Mouse (Mus musculus): ENCODE data around the gene Cend1. TPM values are rescaled to one million over a fixed set of nuclear protein-coding genes. Genes with fewer than 3 reads are reported as not detected.

Cend1 gene
- total RNA-seq, 2 experiments from 2014 or later, result 0.47 to 0.82 TPM

DNA sequence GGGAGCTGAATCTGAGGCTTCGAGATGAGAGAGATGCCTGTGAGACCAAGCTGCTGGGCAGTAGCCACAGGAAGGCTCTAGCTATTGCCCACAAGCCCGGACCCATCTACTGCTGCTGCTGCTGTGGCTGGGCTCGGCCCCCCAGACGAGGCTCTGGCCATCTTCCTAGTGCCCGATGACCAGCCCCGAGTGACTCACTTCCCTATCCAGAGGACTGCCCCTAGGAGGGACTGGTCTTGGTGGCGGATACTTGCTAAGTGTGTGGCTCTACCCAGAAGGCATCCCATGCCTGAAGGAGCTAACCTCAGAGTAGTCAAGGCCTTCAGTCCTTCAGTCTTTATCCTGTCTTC is 36.7 kb upstream of the Cend1 start:
- peak; percentile 62 for DNase-seq
- intact Hi-C loops (cut with DNase I; ENCODE audit: low total_unique reads), result no loop called here

- intact Hi-C loops (cut with DNase I; ENCODE audit: low total_unique reads), result no loop called here
These were observed 36.2 kb upstream of the Cend1 start for GRCm38 (mm10) chr7:141465388-141466044.

GRCm38 (mm10) chr7:141464603-141465201 is 35.4 kb upstream of the Cend1 start:
- no peak for DNase-seq
- intact Hi-C loops (cut with DNase I; ENCODE audit: low total_unique reads), result no loop called here

More at GRCm38 (mm10) chr7:141465388-141466044, 36.2 kb upstream of the Cend1 start:
- DNase-seq, result peak; percentile 54

DNA sequence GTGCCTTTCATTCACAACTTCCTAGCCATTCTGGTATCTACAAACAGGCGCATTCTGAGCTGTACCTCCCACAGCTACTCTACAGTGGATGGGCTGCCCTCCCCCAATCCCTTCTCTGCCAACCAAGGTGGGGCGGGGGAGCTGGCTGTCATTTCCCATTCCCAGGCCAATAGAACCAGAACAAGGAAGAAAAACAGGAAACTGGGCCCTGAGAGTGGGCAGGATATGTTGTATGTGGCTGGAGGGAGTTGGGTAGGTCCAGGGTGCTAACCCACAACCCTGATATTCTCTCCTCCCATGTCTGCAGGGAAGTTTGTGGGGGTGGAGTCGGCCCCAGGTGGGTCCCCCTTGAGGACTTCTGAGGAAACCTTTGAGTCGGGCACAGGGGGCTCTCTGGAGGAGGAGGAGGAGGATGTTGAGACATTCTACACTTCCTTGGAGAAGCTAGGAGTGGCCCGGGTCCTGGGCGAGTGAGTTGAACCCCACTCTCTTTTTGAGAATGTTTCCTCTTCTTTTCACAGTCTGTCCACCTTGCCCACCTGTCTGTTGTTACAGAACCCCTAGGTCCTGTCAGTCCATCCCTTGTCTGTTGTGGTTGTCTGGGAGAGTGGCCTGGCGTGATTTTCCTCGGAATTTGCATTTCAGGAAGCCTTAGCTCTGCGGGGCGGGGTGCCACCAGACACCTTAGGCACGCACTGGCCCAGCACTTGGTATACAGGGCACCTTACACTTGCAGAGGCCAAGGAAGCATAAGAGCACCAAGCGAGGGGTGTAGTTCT is 34.7 kb upstream of the Cend1 start:
- peak; percentile 45 for DNase-seq
- intact Hi-C loops (cut with DNase I; ENCODE audit: low total_unique reads), result no loop called here

DNA sequence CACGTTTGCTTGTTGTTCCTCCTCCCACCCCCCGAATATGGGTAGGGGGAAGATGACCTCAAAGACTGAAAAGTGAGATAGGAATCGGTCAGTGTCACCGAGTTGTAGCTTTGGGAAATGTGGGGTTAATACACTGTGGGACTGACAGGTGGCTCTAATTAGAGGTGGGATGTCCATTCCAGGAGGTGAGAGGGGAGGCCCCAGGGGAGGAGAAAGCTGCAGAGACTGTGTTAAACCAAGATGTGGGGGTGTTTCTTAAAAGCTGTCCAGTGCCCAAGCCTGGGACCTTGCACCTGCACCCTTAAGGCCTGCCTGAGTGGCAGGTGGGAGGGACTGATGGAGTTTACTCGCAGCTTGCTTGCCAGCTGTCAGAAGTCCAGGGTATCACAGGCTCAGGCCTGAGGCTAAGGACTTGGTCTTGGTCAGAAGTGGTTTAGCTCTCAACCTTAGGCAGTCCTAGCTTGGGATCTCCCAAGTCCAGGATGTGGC is 33.1 kb upstream of the Cend1 start:
- DNase-seq, result peak; percentile 45
- intact Hi-C loops (cut with DNase I; ENCODE audit: low total_unique reads), result no loop called here

DNA sequence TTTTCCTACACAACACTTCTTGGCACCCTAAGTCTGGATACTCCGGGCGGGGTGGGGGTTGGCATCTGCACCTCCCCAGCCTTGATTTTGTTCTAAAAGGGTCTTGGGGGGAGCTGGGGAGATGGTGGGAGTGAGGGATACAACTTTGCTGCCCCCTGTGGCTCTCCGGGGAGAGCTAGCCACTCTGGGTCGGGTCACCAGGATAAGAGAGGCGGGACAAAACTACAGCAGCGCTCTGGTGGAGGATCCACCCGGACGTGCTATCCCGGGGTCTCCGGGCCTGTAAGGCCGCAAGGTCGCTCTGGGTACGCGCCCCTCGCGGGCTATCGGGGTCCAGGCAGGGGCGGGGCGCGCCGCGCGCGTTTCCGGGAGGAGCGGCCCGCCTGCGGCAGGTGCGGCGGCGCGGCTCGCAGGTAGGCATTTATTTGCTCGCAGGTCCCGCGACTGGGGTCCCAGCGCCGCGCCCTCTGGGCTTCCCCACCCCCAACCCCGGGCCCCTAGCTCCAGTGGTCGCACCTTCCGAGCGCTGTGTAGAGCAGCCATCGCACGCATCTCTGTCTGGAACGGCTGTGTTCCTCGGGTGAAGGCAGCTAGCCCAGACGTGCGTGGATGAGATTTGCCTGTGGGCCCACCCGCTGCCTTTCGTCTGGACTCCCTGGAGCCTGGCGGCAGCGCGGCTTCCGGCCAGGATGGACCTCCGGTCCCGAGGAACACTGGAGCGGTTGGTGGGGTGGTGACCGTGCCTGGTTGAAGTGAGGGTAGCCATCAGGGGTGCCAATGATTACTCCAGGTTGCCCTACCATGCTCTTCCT is 32.4 kb upstream of the Cend1 start:
- intact Hi-C loops (cut with DNase I; ENCODE audit: low total_unique reads), result no loop called here
- DNase-seq, result peak; percentile 32

DNA sequence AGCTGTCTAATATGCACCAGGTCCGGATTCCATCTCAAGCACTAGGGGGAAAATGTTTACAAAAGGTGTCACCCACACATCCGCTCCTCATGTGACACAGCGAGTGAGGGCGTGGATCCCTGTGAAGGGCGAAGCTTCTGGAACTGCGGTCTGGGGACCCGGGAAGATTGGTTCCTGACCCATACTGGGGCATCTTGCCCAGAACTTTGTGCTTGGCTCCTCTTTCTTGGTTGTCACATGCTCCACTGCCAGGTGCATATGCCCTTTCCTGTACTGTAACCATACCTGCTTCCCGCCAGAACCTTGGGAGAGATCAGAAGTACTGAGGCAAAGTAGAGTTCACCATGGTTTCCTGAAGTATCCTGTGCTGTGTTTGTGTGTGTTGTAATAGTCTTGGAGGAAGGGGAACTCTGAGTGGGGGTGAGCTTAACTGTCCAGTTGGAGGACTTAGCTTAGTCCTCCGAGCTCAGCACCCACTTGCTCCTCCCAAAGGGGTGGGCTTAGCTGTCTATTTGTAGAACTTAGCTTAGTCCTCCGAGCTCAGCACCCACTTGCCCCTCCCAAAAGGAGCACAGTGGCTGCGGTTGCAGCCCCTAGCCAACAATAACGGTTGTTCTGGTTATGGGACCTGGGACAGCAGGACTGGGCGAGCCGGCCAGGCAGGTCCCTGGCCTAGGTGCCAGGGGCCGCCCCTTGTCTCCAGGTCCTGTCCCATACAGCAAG is 31.3 kb upstream of the Cend1 start, which contains the start of gene Cracr2b:
Gene Cracr2b (plus strand): TSS at position 704 of the 723 bp plus-strand sequence.
- intact Hi-C loops (cut with DNase I; ENCODE audit: low total_unique reads), result no loop called here
- DNase-seq, result peak; percentile 22

- peak; percentile 26 for DNase-seq
- intact Hi-C loops (cut with DNase I; ENCODE audit: low total_unique reads), result no loop called here
These were observed 30.7 kb upstream of the Cend1 start for GRCm38 (mm10) chr7:141460001-141460390.

DNA sequence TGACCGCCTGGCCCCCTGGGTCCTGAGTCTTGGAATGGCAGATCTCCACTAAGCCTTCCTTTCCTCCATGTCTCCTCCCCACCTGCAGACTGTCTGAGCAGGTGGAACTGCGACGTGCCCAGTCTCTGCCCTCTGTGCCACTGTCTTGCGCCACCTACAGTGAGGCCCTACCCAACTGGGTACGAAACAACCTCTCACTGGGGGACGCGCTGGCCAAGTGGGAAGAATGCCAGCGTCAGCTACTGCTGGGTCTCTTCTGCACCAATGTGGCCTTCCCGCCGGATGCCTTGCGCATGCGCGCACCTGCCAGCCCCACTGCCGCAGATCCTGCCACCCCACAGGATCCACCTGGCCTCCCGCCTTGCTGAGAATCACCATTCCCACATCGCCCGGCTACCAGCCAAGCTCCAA is 30.0 kb upstream of the Cend1 start:
- peak; percentile 32 for DNase-seq
- intact Hi-C loops (cut with DNase I; ENCODE audit: low total_unique reads), result no loop called here

DNA sequence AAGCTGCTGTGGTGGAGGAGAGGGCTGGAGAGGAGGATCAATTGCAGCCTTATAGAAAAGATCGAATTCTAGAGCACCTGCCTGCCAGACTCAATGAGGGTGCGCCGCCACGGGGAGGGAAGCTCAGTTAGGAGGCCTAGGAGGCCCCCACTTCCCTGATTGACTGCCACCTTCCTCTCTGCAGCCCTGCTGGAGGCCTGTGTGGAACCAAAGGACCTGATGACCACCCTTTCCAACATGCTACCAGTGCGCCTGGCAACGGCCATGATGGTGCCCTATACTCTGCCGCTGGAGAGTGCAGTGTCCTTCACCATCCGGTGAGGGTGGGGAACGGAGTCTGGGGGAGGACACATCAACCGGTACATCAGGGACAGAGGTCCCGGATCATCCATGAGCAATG is 29.4 kb upstream of the Cend1 start:
- DNase-seq, result peak; percentile 3
- intact Hi-C loops (cut with DNase I; ENCODE audit: low total_unique reads), result no loop called here

DNA sequence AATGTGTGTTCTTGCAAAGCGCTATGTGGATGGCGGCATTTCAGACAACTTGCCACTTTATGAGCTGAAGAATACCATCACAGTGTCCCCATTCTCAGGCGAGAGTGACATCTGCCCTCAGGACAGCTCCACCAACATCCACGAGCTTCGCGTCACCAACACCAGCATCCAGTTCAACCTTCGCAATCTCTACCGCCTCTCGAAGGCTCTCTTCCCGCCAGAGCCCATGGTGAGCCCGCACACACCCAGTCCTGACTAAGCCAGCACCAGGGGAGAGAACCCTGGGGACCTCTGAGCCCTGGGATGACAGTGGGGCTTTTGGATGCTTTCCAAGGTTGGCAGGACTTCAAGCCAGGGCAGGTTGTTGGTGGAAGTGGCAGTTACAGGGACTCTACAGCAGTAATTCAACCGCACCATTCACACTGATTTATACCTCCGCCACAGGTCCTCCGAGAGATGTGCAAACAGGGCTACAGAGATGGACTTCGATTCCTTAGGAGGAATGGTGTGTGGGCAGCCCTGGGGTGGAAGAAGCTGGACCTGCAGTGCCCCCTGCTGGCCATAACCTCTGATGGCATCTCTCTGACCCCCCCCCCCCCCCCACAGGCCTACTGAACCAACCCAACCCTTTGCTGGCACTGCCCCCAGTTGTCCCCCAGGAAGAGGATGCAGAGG is 28.8 kb upstream of the Cend1 start:
- DNase-seq, result peak; percentile 65
- intact Hi-C loops (cut with DNase I; ENCODE audit: low total_unique reads), result no loop called here

- DNase-seq, result peak; percentile 8
- intact Hi-C loops (cut with DNase I; ENCODE audit: low total_unique reads), result no loop called here
These were observed 27.9 kb upstream of the Cend1 start for GRCm38 (mm10) chr7:141457236-141457635.

- intact Hi-C loops (cut with DNase I; ENCODE audit: low total_unique reads), result no loop called here
- DNase-seq, result peak; percentile 43
These were observed 27.4 kb upstream of the Cend1 start for GRCm38 (mm10) chr7:141456739-141457138.

DNA sequence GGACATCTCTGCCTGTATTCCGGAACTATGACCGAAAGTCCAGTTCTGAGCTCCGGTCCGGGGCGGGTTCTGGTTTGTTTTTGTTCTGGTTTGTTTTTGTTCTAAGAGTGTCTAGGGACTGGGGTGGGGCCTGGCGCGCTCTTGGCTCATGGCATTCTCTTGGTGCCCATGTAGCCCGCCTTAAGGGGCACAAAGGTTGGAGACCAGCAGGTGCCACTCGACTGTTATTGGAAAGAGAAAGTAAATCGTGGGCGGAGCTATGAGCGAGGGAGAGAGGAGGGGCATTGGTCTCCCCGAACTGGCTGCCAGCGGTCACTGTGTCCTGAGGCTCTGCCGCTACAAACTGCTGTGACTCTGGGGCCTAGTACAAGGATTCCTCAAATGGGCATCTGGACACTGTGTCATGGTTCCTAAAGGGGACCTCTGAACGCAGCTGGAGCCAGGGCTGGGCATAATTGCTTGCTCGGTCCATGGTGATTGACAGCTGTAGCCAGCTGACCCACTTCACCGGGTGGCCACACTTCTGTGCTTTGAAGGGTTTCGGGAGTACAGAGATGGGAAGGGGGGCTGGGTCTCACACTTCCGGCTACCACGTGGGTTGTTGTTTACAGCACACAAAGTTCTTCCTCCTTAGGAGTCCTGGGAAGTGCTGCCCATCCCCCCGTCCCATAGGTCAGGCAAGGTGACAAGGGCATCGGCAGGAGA is 26.5 kb upstream of the Cend1 start:
- intact Hi-C loops (cut with DNase I; ENCODE audit: low total_unique reads), result no loop called here
- peak; percentile 78 for DNase-seq

DNA sequence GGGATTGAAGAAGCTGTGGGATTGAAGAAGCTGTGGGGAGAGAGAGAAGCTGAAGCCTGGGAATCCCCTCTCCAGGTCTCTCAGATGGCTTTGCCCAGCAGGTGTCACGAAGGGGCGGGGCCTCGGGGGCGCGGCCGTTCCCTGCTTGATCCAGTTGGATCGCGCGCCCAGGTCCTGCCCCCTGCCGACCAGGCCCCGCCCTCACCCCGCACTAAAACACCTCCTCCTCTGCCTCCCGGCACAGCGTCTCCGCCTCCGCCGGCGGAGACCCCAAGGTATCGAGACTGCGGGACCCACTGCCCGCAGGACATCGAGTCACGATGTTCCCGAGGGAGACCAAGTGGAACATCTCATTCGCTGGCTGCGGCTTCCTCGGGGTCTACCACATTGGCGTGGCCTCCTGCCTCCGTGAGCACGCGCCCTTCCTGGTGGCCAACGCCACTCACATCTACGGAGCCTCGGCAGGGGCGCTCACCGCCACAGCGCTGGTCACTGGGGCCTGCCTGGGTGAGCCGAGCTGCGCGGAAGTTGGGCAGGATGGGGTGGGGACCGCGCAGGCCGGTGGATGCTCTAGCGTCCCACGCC is 25.8 kb upstream of the Cend1 start, which contains the start of gene Pnpla2:
Gene Pnpla2 (plus strand): TSS at position 232 of the 585 bp plus-strand sequence.
- intact Hi-C loops (cut with DNase I; ENCODE audit: low total_unique reads), result no loop called here
- peak; percentile 97 for DNase-seq

DNA sequence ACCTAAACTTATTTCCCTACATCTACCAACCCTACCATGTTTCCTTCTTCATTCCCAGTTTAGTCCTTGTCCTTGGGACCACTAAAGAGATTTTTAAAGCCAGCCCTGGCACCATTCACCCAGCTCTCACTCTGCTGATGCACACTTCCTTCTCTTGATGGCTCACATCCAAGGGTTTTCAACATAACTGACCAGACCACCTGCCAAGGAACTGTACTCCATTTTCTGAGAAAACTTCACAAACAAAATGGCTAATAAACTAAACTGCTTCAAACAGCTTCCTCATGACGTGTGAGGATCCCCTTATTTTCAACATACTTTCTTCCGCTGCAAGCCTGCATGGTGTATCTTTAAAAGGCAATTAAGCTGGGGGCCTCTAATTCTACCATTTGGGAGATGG is 24.3 kb upstream of the Cend1 start:
- intact Hi-C loops (cut with DNase I; ENCODE audit: low total_unique reads), result no loop called here
- DNase-seq, result no peak

- no peak for DNase-seq
- intact Hi-C loops (cut with DNase I; ENCODE audit: low total_unique reads), result no loop called here
These were observed 22.6 kb upstream of the Cend1 start for GRCm38 (mm10) chr7:141451928-141452327.
